Mouse (Mus musculus) embryonic facial prominence, embryonic 14.5 days (tissue): ENCODE data around the gene Bag6. TPM values are rescaled to one million over a fixed set of nuclear protein-coding genes. Genes with fewer than 3 reads are reported as not detected.

ENCODE experiments used
- ATAC-seq: fragments of 200-750 bp; cut with Nextera tagmentation; 2 replicates; pipeline ENCODE4 v1.8.0; 2017; ENCODE audit warnings: low read depth, moderate number of reproducible peaks, moderate TSS enrichment
- DNase-seq: peaks from one replicate; pipeline ENCODE4 v3.0.0-alpha.2; 2015; ENCODE audit warnings: low spot score
- H3K27ac ChIP-seq: fragments of 300-500 bp; sonication (generic); replicated peaks from 2 replicates; pipeline ENCODE4 v1.5.1; 2014; ENCODE audit warnings: low read depth, mild to moderate bottlenecking, low read length, moderate library complexity
- H3K27me3 ChIP-seq: fragments of 300-500 bp; sonication (generic); replicated peaks from 2 replicates; pipeline ENCODE4 v1.6.1; 2014; ENCODE audit warnings: low read length; ENCODE audit not compliant: control insufficient read depth, insufficient read depth
- H3K36me3 ChIP-seq: fragments of 300-500 bp; sonication (generic); 2 replicates; pipeline ENCODE4 v1.6.1; 2014; ENCODE audit warnings: low read length, mixed read lengths; ENCODE audit not compliant: control insufficient read depth, insufficient read depth
- H3K4me1 ChIP-seq: fragments of 300-500 bp; sonication (generic); 2 replicates; pipeline ENCODE4 v1.6.1; 2014; ENCODE audit warnings: antibody characterized with exemption, low read length; ENCODE audit not compliant: control insufficient read depth, insufficient read depth
- H3K4me2 ChIP-seq: fragments of 300-500 bp; sonication (generic); 2 replicates; pipeline ENCODE4 v1.6.1; 2014; ENCODE audit warnings: low read depth, mild to moderate bottlenecking, low read length, moderate library complexity, mixed read lengths
- H3K4me3 ChIP-seq: fragments of 300-500 bp; sonication (generic); 2 replicates; pipeline ENCODE4 v1.5.1; 2014; ENCODE audit warnings: low read depth, mild to moderate bottlenecking, low read length
- H3K9ac ChIP-seq: fragments of 300-500 bp; sonication (generic); 2 replicates; pipeline ENCODE4 v1.6.1; 2014; ENCODE audit warnings: low read depth, mild to moderate bottlenecking, low read length, moderate library complexity, mixed read lengths
- H3K9me3 ChIP-seq: fragments of 300-500 bp; sonication (generic); 2 replicates; pipeline ENCODE4 v1.6.1; 2016; ENCODE audit warnings: low read length; ENCODE audit not compliant: control insufficient read depth
- WGBS: fragments of 180-500 bp; shearing (Covaris S2); extraction: QIAGEN DNeasy Blood & Tissue Kit; methylation state at CpG from one replicate; pipeline ENCODE4 v1.1.7; 2014; 5-methylcytosine and 5-hydroxymethylcytosine counted together
- polyA plus RNA-seq: library from polyadenylated mRNA; unstranded; fragments of >200 nt; fragmentation: Nextera tagmentation; extraction: Ambion mirVana; gene quantifications from 2 replicates; pipeline ENCODE4 v1.2.1, GENCODE M21; 2014

Gene Bag6
- polyA plus RNA-seq, 1 experiment from 2014 or later = 77.3 TPM

DNA sequence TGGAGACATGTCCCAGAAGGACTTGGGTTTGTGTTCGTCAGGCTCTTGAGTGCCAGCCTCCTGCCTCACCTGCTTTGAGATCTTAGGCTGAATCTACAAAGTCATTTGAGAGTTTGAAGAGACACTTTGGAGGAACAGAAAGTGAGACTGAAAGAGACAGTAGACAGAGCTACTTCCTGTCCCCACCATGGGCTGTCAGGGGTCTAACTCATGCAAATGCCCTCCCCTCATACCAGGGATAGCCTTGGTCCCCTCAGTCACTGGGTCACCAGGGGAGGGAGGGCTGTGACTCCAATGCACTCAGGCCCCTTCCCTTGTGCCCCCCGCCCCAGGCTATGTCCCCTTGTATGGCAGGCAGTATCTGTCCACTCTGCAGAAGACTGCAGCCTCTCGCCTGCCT, 38.4 kb downstream of the Bag6 start:
- 57% methylated on average over 3 of the region's 3 CpGs for WGBS
- no peak for ATAC-seq
- Histone ChIP-seq H3K9ac (peak overlapping the region; percentile 19; the same call in 1 of the 2 replicates), H3K4me3 (no peak overlapping the region), H3K36me3 (no peaks in the 10 kb centered on the region), H3K4me1 (peaks cover 6% of the 10 kb centered on the region; the same call in 1 of the 2 replicates), H3K4me2 (no peak overlapping the region), H3K9me3 (no peaks in the 10 kb centered on the region), H3K27me3 (no peaks in the 10 kb centered on the region), H3K27ac (no peak overlapping the region; the same call in 1 of the 2 replicates)
- DNase-seq = no peak

DNA sequence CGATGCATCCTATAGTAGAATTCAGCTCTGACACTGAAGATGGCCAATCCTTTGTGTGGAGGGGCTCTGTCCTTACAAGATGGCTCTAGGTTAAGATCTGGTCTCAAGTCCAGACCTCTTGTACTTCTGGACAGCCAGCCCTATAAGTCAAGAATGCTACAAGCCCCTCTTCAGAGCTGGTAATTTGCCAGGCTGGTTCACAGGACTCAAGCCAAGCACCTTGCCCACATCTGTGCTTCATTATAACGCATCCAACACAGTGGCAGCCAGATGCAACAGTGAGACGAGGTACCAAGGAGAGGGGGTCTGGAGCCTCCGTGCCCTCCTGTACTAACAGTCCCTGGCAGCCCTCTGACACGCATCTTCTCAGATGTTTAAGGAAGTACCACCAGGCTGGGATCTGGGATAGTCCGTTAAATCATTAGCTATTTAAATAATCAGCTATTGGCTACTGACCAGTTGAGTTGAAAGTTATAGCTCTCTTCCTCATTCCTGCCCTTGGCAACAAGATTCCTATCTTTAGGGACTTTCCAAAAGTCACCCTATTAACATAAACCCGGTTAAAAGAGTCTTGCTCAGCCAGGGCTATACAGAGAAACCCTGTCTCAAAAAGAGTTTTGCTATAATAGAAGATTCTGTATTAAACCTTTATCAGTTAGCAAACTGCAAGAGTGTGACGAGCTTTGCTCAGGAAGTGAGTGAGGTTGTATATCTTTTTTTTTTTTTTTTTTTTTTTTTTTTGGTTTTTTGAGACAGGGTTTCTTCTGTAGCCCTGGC, 39.4 kb downstream of the Bag6 start:
- Histone ChIP-seq H3K4me3 (no peak overlapping the region), H3K27ac (no peak overlapping the region), H3K27me3 (no peaks in the 10 kb centered on the region), H3K9me3 (no peaks in the 10 kb centered on the region), H3K36me3 (no peaks in the 10 kb centered on the region), H3K9ac (no peak overlapping the region), H3K4me2 (no peak overlapping the region), H3K4me1 (peaks cover 6% of the 10 kb centered on the region; the same call in 1 of the 2 replicates)
- DNase-seq = no peak
- WGBS = 58% methylated on average over 8 of the region's 8 CpGs
- ATAC-seq = no peak

DNA sequence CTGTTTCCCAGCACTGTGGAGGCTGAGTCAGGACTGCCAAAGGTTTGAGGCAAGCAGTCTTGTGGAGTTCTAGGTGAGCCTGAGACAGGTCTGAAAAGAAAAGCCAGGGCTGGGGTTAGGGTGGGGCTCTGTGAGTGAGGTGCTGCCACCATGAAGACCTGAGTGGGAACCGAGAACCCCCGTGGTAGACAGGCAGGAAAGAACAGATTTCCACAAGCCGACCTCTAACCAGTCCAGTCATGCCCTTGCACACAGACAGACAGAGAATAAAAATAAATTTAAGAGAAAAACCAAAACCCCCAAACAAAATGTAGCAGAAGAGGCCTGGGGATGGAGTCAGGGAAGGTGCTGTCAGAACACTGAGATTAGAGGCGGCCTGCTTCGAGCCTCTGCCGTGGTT, 40.4 kb downstream of the Bag6 start:
- H3K9ac ChIP-seq = peak overlapping the region; percentile 30; the same call in 1 of the 2 replicates
- ATAC-seq (no peak), DNase-seq (no peak)
- H3K27me3 ChIP-seq = no peaks in the 10 kb centered on the region
- H3K4me1 ChIP-seq = peaks cover 6% of the 10 kb centered on the region; the same call in 1 of the 2 replicates
- no peaks in the 10 kb centered on the region for H3K9me3 ChIP-seq
- WGBS = 67% methylated on average over 6 of the region's 6 CpGs
- no peak overlapping the region for H3K4me3 ChIP-seq
- no peak overlapping the region for H3K4me2 ChIP-seq
- H3K36me3 ChIP-seq = no peaks in the 10 kb centered on the region
- no peak overlapping the region for H3K27ac ChIP-seq

DNA sequence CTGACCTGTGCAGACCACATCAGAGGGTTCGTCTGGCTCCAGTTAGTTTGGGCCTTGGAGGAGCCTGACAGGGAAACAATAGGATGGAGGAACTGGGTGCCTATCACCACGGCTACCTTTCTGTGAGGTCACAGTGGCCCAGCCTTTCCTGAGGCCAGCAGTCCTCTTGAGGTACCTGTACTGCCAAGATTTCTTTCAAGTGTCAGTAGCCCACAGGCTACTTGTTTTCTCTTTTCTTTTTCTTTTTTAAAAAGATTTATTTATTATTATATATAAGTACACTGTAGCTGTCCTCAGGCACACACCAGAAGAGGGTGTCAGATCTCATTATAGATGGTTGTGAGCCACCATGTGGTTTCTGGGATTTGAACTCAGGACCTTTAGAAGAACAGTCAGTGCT, 41.0 kb downstream of the Bag6 start, which contains the start of gene Aif1:
TSS of gene Aif1 (minus strand) at position 101 of the 400 bp plus-strand sequence.
- DNase-seq = no peak
- no peaks in the 10 kb centered on the region for H3K9me3 ChIP-seq
- H3K4me3 ChIP-seq = no peak within 1 kb of the TSS
- ATAC-seq = no peak
- peak within 1 kb of the TSS; percentile 30; the same call in 1 of the 2 replicates for H3K9ac ChIP-seq
- 41% methylated on average over 2 of the region's 2 CpGs for WGBS
- no peaks in the 10 kb centered on the region for H3K27me3 ChIP-seq
- H3K4me1 ChIP-seq = peaks cover 6% of the 10 kb centered on the region; the same call in 1 of the 2 replicates
- H3K36me3 ChIP-seq = no peaks in the 10 kb centered on the region
- H3K27ac ChIP-seq = no peak within 1 kb of the TSS
- H3K4me2 ChIP-seq = no peak within 1 kb of the TSS

DNA sequence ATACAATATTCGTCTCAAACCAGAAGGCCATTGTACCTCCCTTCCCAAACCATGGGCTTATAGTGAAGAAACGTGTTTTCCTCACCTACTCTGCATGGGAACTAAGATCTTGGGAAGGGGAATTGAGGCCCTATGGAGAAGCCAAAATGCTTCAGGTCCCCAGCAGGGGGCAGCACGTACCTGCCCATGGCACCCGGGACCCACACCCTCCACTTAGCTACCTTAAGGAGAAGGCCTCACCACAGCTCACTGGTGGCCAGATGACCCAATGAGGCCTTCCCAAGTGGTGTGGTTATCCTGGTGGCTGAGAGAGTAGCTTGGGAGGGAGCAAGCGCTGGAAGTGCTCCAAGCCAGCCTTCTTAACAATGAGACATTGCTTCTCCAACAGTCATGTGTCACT, 43.5 kb downstream of the Bag6 start:
- 18% methylated on average over 5 of the region's 5 CpGs for WGBS
- Histone ChIP-seq H3K27ac (no peak overlapping the region), H3K4me2 (no peak overlapping the region), H3K36me3 (no peaks in the 10 kb centered on the region), H3K9ac (no peak overlapping the region), H3K4me1 (peaks cover 4% of the 10 kb centered on the region; the same call in 1 of the 2 replicates), H3K4me3 (no peak overlapping the region), H3K27me3 (no peaks in the 10 kb centered on the region), H3K9me3 (no peaks in the 10 kb centered on the region)
- DNase-seq (peak; percentile 74), ATAC-seq (peak; percentile 82)

DNA sequence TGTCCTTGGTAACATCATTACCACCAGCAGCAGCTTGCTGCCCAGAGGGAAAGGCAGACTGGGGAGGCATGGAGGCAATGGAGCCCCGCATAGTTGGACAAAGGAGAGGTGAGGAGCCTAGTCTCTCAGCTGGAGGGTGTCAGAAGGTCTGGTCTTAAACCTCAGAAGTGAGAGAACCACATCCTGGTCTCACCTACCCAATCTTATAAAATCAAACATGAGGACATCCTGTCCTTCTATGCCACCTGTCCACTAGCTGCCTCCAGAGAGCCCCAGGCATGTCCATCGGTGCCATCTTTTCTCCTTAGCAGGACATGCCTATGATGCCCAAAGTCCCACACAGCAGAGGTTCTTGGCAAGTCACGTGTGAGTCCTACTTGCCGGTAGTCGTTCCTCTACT, 45.1 kb downstream of the Bag6 start:
- no peak for DNase-seq
- ATAC-seq = no peak
- Histone ChIP-seq H3K27me3 (no peaks in the 10 kb centered on the region), H3K27ac (no peak overlapping the region), H3K9me3 (no peaks in the 10 kb centered on the region), H3K36me3 (no peaks in the 10 kb centered on the region), H3K4me2 (no peak overlapping the region), H3K9ac (no peak overlapping the region), H3K4me1 (no peaks in the 10 kb centered on the region), H3K4me3 (no peak overlapping the region)
- WGBS = 95% methylated on average over 5 of the region's 5 CpGs

DNA sequence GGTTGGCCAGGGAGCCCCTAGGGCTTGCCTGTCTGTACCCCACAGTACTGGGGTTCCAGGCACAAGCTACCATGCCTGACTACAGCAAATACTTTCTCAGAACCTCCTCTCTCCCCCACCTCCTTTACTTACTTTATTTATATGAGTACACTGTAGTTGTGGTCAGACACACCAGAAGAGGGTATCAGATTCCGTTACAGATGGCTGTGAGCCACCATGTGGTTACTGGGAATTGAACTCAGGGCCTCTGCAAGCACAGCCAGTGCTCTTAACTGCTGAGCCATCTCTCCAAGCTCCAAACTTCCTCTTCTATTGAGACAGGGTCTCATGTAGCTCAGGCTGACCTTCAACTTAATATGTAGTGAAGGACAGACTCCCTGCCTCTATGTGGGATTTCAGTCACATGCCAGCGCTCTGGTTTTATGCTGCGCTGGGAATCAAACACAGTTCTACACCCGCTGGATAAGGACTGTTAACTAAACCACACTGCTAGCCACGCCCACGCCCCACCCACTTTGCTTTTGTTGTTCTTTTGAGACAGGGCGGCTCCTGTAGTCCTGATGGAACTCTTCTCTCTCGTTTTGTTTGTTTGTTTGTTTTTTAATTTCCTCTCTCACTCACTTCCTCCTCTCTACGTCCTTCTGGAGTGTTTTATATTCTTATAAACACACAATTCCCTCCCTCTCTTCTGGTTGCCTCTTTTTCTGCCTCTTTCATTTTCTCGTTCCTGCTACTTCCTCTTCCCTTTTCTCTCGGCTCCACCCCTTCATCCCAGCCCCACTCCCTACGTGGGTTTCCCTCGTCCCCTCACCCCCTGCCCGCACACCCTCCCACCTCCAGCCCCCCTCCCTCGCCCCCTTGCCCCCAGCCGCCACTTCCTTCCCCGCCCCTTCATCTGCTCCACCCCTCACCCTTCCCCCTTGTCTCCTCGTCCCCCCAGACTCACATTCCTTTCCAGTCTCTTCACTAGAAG, 50.9 kb downstream of the Bag6 start:
- 3% methylated on average over 18 of the region's 18 CpGs for WGBS

DNA sequence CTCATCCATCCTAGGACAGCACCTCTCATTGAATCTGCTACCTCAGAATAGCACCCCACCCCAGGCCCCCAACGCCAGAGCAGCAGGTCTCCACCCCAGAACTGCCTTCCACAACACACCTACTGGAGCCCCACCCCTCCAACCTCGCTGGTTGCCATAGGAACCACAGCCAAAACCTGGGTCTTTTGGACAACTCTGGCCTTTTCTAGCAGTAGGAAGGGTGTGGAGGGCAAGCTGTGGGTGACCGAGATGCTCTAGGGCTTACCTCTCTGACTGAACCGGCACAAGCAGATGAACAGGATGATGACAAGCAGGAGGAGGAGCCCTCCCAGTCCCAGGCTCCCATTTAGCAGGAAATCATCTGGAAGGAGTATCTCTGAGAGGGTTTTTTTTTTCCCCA, 51.7 kb downstream of the Bag6 start:
- Histone ChIP-seq H3K27me3 (no peaks in the 10 kb centered on the region), H3K36me3 (no peaks in the 10 kb centered on the region), H3K4me2 (peak overlapping the region; percentile 52), H3K27ac (peak overlapping the region; percentile 22), H3K4me1 (peaks cover 9% of the 10 kb centered on the region; the same call in 1 of the 2 replicates), H3K9ac (peak overlapping the region; percentile 11; the same call in 1 of the 2 replicates), H3K4me3 (peak overlapping the region; percentile 35), H3K9me3 (no peaks in the 10 kb centered on the region)
- 0% methylated on average over 4 of the region's 4 CpGs for WGBS
- peak; percentile 54; the same call in 1 of the 2 replicates for ATAC-seq
- peak; percentile 55 for DNase-seq

More for the DNA sequence above, 50.9 kb downstream of the Bag6 start:
- no peaks in the 10 kb centered on the region for H3K27me3 ChIP-seq
- no peaks in the 10 kb centered on the region for H3K9me3 ChIP-seq
- peak; percentile 79 for ATAC-seq
- peaks cover 9% of the 10 kb centered on the region; the same call in 1 of the 2 replicates for H3K4me1 ChIP-seq
- H3K4me3 ChIP-seq = peak overlapping the region; percentile 35
- peak; percentile 81 for DNase-seq
- no peaks in the 10 kb centered on the region for H3K36me3 ChIP-seq
- H3K4me2 ChIP-seq = peak overlapping the region; percentile 52
- peak overlapping the region; percentile 22 for H3K27ac ChIP-seq
- H3K9ac ChIP-seq = peak overlapping the region; percentile 11
